Mouse (Mus musculus) erythroblast, embryonic 14.5 days (primary cell): Measurements from ENCODE around the gene Dnase1l3. TPM values are rescaled to one million over a fixed set of nuclear protein-coding genes. Genes with fewer than 3 reads are reported as not detected.

Experiments
- H3K27me3 ChIP-seq: 2 replicates; pipeline ENCODE4 v1.6.1; 2012; ENCODE audit warnings: inconsistent platforms; ENCODE audit not compliant: control insufficient read depth
- H3K36me3 ChIP-seq: 2 replicates; pipeline ENCODE4 v1.6.1; 2012; ENCODE audit warnings: mild to moderate bottlenecking, inconsistent platforms; ENCODE audit not compliant: control insufficient read depth
- H3K4me1 ChIP-seq: 2 replicates; pipeline ENCODE4 v1.6.1; 2012; ENCODE audit warnings: inconsistent platforms; ENCODE audit not compliant: control insufficient read depth
- H3K4me3 ChIP-seq: replicated peaks from 2 replicates; pipeline ENCODE3; 2012; ENCODE audit warnings: moderate library complexity, mild to moderate bottlenecking, inconsistent platforms
- H3K9me3 ChIP-seq: 2 replicates; pipeline ENCODE4 v1.6.1; 2012; ENCODE audit warnings: low read length, inconsistent platforms, mixed read lengths; ENCODE audit not compliant: control insufficient read depth
- GATA1 ChIP-seq: IDR thresholded peaks from 2 replicates; pipeline ENCODE4 v1.6.1; 2012; ENCODE audit warnings: low read length, inconsistent platforms, mixed read lengths
- TAL1 ChIP-seq: IDR thresholded peaks from 3 replicates; pipeline ENCODE4 v1.6.1; 2012; ENCODE audit warnings: low read length, inconsistent platforms, mixed read lengths
- polyA plus RNA-seq: library from polyadenylated mRNA; stranded (reverse); fragments of >175 nt; gene quantifications from 2 replicates; pipeline ENCODE4 v1.2.3, GENCODE M21; 2012

Gene Dnase1l3
- polyA plus RNA-seq, 1 experiment: not detected

DNA sequence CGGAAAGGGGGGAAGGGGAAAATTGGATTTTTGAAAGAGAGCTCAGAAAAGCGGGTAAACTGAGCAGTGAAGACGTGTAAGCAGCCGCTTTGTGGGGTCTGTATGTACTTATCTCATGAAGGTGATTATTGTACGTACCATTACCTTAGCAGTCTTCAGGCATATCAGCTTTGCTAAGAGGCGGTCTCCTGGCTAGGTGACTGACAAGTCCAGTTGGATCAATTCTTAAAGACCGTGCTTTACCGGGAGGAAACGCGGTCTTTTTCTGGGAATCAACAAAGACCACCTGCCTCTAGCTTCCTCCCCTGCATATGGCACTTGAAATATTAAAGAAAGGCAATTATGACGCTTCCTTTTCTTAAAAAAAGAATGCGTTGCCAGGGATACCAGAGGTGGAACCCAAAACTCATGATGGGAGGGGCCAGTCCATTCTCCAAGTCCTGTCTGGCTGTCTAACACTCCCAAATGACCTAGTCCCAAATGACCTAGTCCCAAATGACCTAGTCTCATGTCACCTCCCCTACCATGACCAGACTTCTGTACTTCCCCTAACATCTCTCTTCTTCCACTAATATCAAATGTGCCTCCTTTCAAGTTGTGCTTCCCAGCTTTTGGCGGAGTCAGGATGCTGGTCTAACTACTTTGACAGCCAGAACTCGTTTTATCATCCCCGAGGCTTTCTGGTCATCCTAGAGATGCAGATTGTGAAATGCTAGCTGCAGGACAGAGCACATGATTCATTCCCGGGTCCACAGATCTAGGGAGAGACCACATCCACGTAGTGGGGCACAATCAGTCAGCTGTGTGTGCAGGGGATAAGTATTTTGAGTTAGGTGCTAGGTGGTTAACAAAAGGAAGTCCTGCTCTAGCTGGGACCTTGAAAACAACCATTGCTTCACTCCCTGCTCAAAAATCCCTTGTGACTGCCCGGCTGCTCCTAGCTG lies 9.6 kb upstream of the Dnase1l3 start:
- Histone ChIP-seq H3K4me1 (peaks cover 6% of the 10 kb centered on the region), H3K9me3 (no peaks in the 10 kb centered on the region), H3K36me3 (no peaks in the 10 kb centered on the region), H3K27me3 (peaks cover 39% of the 10 kb centered on the region), H3K4me3 (no peak overlapping the region)
- TF ChIP-seq TAL1 (no peak), GATA1 (no peak)

GRCm38 (mm10) chr14:8003093-8003670 lies 8.8 kb upstream of the Dnase1l3 start:
- H3K36me3 ChIP-seq: no peaks in the 10 kb centered on the region
- peak overlapping the region; percentile 58 for H3K4me3 ChIP-seq
- peaks cover 6% of the 10 kb centered on the region for H3K4me1 ChIP-seq
- no peak for TF ChIP-seq GATA1
- TF ChIP-seq TAL1: no peak
- peaks cover 39% of the 10 kb centered on the region for H3K27me3 ChIP-seq
- H3K9me3 ChIP-seq: no peaks in the 10 kb centered on the region

GRCm38 (mm10) chr14:8002432-8003092 lies 8.2 kb upstream of the Dnase1l3 start, which contains the start of gene Abhd6:
Abhd6 (plus strand) TSS chr14:8002902.
- Histone ChIP-seq H3K4me1 (peaks cover 4% of the 10 kb centered on the region), H3K9me3 (no peaks in the 10 kb centered on the region), H3K4me3 (peak within 1 kb of the TSS; percentile 58), H3K36me3 (no peaks in the 10 kb centered on the region), H3K27me3 (peaks cover 39% of the 10 kb centered on the region)
- no peak for TF ChIP-seq TAL1
- TF ChIP-seq GATA1: no peak

- Histone ChIP-seq H3K9me3 (no peaks in the 10 kb centered on the region), H3K4me3 (no peak overlapping the region), H3K4me1 (peaks cover 6% of the 10 kb centered on the region), H3K27me3 (peaks cover 39% of the 10 kb centered on the region), H3K36me3 (no peaks in the 10 kb centered on the region)
- TF ChIP-seq GATA1 (no peak), TAL1 (no peak)
These were observed 6.7 kb upstream of the Dnase1l3 start for GRCm38 (mm10) chr14:8000831-8001685.

DNA sequence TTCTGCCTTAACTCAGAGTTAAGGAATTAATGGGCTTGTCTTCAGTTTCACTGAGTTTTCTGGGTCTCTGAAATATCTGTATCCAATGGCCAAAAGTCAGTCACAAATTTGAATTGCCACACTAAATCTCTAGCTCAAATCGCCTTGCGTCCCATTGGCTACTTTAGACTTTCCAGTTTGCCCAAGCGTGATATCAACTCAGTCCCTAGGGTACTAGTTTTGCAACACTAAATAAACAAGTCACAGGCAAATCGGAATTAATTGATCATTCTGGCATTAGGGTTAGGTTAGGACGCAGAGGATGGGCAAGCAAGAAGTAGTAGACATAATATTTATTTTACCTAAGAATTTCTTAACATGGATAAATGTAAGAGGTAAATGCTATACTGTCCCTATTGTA lies 5.9 kb upstream of the Dnase1l3 start:
- Histone ChIP-seq H3K27me3 (peaks cover 39% of the 10 kb centered on the region), H3K9me3 (no peaks in the 10 kb centered on the region)
- TF ChIP-seq GATA1: no peak
- TF ChIP-seq TAL1: no peak

GRCm38 (mm10) chr14:7999435-7999834 lies 5.1 kb upstream of the Dnase1l3 start:
- no peak overlapping the region for H3K4me3 ChIP-seq
- peaks cover 38% of the 10 kb centered on the region for H3K27me3 ChIP-seq
- peaks cover 6% of the 10 kb centered on the region for H3K4me1 ChIP-seq
- no peaks in the 10 kb centered on the region for H3K9me3 ChIP-seq
- no peaks in the 10 kb centered on the region for H3K36me3 ChIP-seq
- TF ChIP-seq TAL1 (no peak), GATA1 (no peak)

More for the DNA sequence above, 5.9 kb upstream of the Dnase1l3 start:
- Histone ChIP-seq H3K4me3 (no peak overlapping the region), H3K36me3 (no peaks in the 10 kb centered on the region), H3K4me1 (peaks cover 6% of the 10 kb centered on the region)

- H3K4me1 ChIP-seq: peaks cover 6% of the 10 kb centered on the region
- no peaks in the 10 kb centered on the region for H3K36me3 ChIP-seq
- H3K9me3 ChIP-seq: no peaks in the 10 kb centered on the region
- TF ChIP-seq GATA1: no peak
- no peak for TF ChIP-seq TAL1
- H3K27me3 ChIP-seq: peaks cover 34% of the 10 kb centered on the region
- H3K4me3 ChIP-seq: no peak overlapping the region
These were observed 4.7 kb upstream of the Dnase1l3 start for GRCm38 (mm10) chr14:7999030-7999429.

DNA sequence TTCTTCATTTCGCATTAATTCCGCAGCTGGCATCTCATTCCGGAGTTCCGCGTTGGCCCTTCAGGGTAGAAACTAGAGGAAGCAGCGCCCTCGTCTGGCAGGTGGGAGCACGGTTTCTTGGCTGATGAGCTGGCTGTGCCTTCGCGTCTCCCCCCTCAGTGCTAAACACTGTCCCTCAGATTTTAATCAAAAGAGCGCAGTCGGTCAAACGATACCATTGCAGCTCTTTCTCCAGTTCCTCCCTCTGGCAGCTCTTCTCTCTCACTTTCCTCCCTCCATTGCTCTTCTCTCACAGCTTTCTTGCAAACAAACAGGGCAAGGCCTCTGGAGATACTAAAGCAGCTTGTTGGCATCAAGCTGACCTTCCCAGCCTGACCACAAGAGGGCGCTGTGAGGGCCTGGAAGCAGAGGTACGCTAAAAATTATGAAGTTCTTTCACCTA lies 2.9 kb upstream of the Dnase1l3 start:
- Histone ChIP-seq H3K4me3 (no peak overlapping the region), H3K27me3 (peaks cover 17% of the 10 kb centered on the region), H3K36me3 (no peaks in the 10 kb centered on the region)

More for the DNA sequence above, 2.9 kb upstream of the Dnase1l3 start:
- Histone ChIP-seq H3K9me3 (no peaks in the 10 kb centered on the region), H3K4me1 (peaks cover 2% of the 10 kb centered on the region)
- no peak for TF ChIP-seq GATA1
- TF ChIP-seq TAL1: no peak
